Mouse (Mus musculus) heart, adult 2 months (tissue): Measurements from ENCODE around the gene Tmem245. TPM values are rescaled to one million over a fixed set of nuclear protein-coding genes. Genes with fewer than 3 reads are reported as not detected.
A peak's percentile ranks its signal among the peaks of the same experiment; 100 is the strongest.

Experiments
- DNase-seq, 2 experiments: peaks; one replicate each; pipeline ENCODE4 v3.0.0; 2021
- H3K27ac ChIP-seq: fragments of 200-600 bp; 2 replicates; pipeline ENCODE4 v1.8.1; 2022
- H3K27me3 ChIP-seq: fragments of 200-500 bp; 2 replicates; pipeline ENCODE4 v1.6.1; 2012; ENCODE audit warnings: mild to moderate bottlenecking, low read length, inconsistent platforms, mixed read lengths; ENCODE audit not compliant: control insufficient read depth, insufficient read depth
- H3K36me3 ChIP-seq: fragments of 200-500 bp; 2 replicates; pipeline ENCODE4 v1.6.1; 2012; ENCODE audit warnings: low read length, inconsistent platforms; ENCODE audit not compliant: control insufficient read depth, insufficient read depth
- H3K4me1 ChIP-seq: fragments of 200-500 bp; 2 replicates; pipeline ENCODE4 v1.6.1; 2011; ENCODE audit warnings: low read length; ENCODE audit not compliant: control insufficient read depth, insufficient read depth
- H3K4me3 ChIP-seq: fragments of 200-600 bp; 2 replicates; pipeline ENCODE4 v1.8.1; 2022
- H3K79me2 ChIP-seq: fragments of 200-500 bp; replicated peaks from 2 replicates; pipeline ENCODE4 v1.6.1; 2012; ENCODE audit warnings: mild to moderate bottlenecking, inconsistent platforms, low read length, moderate library complexity, mixed read lengths; ENCODE audit not compliant: control insufficient read depth, insufficient read depth
- H3K9ac ChIP-seq: fragments of 200-500 bp; 2 replicates; pipeline ENCODE4 v1.6.1; 2012; ENCODE audit warnings: low read depth, mild to moderate bottlenecking, control low read depth, inconsistent platforms, low read length, mixed read lengths
- CTCF ChIP-seq: fragments of 200-600 bp; IDR thresholded peaks from 2 replicates; pipeline ENCODE4 v1.8.1; 2022; ENCODE audit warnings: antibody characterized with exemption, mild to moderate bottlenecking, moderate library complexity
- EP300 ChIP-seq: fragments of 200-500 bp; IDR thresholded peaks from 2 replicates; pipeline ENCODE4 v1.6.1; 2011; ENCODE audit warnings: low read depth, low read length, control low read depth; ENCODE audit not compliant: insufficient read depth
- POLR2A ChIP-seq: fragments of 200-500 bp; IDR thresholded peaks from 2 replicates; pipeline ENCODE4 v1.6.1; 2011; ENCODE audit warnings: mild to moderate bottlenecking, low read depth, low read length, control low read depth; ENCODE audit not compliant: insufficient read depth
- WGBS: fragments of 180-500 bp; shearing (Covaris S2); methylation state at CpG from one replicate; pipeline ENCODE4 v1.1.7; 2018; 5-methylcytosine and 5-hydroxymethylcytosine counted together
- intact Hi-C: fragments of 180-260 bp; cut with DNase I; formaldehyde crosslinking; loops from one replicate; pipeline ENCODE4 v1.15.1; 2025
- polyA plus RNA-seq: library from polyadenylated mRNA; depleted of rRNA; stranded (reverse); fragments of >200 nt; gene quantifications from 2 replicates; pipeline ENCODE4 v1.2.3, GENCODE M21; 2012
- total RNA-seq, 2 experiments: library from RNA; stranded (reverse); gene quantifications; 2 replicates each; pipeline ENCODE4 v1.2.3; 2021

Gene Tmem245
- total and polyA plus RNA-seq, 3 experiments, result 24.0 to 77.3 (median 66.3) TPM

DNA sequence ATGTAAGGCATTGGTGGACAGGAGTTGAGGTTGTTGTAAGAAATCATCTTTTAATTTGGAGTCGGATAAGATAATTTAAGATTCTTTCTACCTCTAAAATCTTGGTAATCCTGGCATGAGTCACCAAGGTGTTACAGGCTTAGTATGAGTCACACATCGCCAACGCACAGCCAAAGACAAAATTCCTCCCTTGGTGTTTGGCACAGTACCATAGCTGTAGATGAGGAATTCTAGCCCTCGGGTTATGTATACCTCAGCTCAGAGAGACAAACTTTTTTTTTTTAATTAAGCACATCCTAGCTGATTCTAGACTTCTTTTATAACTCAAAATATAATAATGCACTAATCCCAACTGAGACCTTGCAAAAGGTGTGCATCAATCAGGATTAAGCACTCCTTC, 83.2 kb downstream of the Tmem245 start:
- TF ChIP-seq CTCF (no peak), POLR2A (no peak), EP300 (no peak)
- no peak for DNase-seq
- intact Hi-C loops, result no loop called here
- Histone ChIP-seq H3K79me2 (peaks cover 2% of the 10 kb centered on the region; the same call in 1 of the 2 replicates), H3K36me3 (no peaks in the 10 kb centered on the region; the same call in 1 of the 2 replicates), H3K4me1 (peaks cover 5% of the 10 kb centered on the region), H3K4me3 (peak overlapping the region; percentile 64), H3K27me3 (no peaks in the 10 kb centered on the region; the same call in 1 of the 2 replicates), H3K27ac (peak overlapping the region; percentile 84), H3K9ac (peak overlapping the region; percentile 83)
- WGBS, result 36% methylated on average over 4 of the region's 4 CpGs

DNA sequence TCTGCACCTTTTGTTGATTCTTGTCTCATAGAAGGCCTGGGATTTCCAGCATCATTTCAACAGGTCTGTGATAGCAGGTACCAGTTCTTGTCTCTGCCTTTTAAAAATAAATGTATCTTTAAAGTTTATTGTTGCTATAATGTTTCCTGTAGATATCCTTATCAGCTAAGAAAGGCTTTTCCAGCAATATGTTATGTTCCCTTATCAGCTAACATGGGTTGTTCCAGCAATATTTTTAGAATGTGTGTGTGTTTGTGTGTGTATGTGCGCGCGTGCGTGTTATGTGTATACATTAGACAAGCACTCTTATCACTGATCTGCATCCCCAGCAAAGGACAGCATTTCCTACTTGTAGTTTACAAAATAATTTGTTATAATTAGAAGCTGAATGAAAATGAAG, 85.7 kb downstream of the Tmem245 start:
- H3K9ac ChIP-seq, result no peak overlapping the region
- no peaks in the 10 kb centered on the region; the same call in 1 of the 2 replicates for H3K36me3 ChIP-seq
- 85% methylated on average over 4 of the region's 4 CpGs for WGBS
- peaks cover 2% of the 10 kb centered on the region; the same call in 1 of the 2 replicates for H3K79me2 ChIP-seq
- intact Hi-C loops, result no loop called here
- no peak for DNase-seq
- H3K4me1 ChIP-seq, result peaks cover 2% of the 10 kb centered on the region
- H3K27me3 ChIP-seq, result no peaks in the 10 kb centered on the region; the same call in 1 of the 2 replicates
- no peak for TF ChIP-seq CTCF
- no peak for TF ChIP-seq EP300
- TF ChIP-seq POLR2A, result no peak
- H3K27ac ChIP-seq, result no peak overlapping the region
- H3K4me3 ChIP-seq, result no peak overlapping the region

DNA sequence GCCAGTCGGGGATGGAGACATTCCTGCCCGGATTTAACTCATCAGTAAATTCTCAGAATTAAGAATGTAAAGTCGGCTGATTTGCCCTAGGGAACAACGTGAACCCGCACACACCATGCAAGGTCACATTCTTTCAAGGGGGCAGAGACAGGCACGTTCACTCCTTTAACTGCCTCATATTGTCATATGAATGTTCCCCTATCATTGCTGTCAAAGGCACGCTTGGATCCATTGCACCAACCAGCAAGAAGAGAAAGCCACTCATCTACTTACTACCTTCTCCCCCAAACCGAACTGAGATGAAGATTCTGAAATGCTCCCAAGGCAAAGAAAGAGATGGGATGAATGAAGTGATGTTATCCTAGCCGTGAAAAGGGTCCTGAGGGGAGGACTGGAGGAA, 88.5 kb downstream of the Tmem245 start:
- peaks cover 2% of the 10 kb centered on the region; the same call in 1 of the 2 replicates for H3K4me1 ChIP-seq
- no peaks in the 10 kb centered on the region for H3K27me3 ChIP-seq
- WGBS, result 53% methylated on average over 9 of the region's 9 CpGs
- no peak for TF ChIP-seq CTCF
- TF ChIP-seq POLR2A, result no peak
- TF ChIP-seq EP300, result no peak
- intact Hi-C loops, result no loop called here
- no peak for DNase-seq
- no peak overlapping the region for H3K4me3 ChIP-seq
- no peaks in the 10 kb centered on the region; the same call in 1 of the 2 replicates for H3K36me3 ChIP-seq
- no peak overlapping the region for H3K9ac ChIP-seq
- no peak overlapping the region for H3K27ac ChIP-seq
- peaks cover 2% of the 10 kb centered on the region; the same call in 1 of the 2 replicates for H3K79me2 ChIP-seq

DNA sequence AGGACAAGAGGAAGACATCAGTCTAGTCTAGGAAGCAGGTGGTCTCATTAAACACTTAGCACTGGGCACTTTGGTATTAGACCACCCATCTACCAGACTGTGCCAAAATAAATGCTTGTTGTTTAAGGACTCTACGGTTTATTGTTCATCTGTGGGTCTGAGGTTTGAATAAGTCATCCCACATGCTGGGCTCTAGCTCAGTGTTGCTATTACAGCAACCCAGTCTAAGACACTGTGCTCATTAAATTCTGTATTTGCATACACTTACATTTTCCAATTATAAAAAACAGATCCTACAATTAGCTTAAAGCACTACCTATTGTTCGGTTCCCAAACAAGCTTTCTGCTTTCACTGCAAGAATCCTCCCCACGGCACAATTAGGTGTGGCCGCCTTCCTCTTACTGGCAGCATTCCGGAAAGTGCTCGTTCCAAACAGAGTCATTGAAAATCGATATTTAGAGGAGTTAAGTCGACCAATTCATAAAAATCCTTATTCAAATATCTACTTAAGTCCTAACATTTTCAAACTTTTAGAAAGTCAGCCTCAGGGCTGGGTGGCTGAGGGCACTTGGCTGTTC, 90.8 kb downstream of the Tmem245 start:
- Histone ChIP-seq H3K36me3 (no peaks in the 10 kb centered on the region), H3K79me2 (no peaks in the 10 kb centered on the region), H3K27ac (no peak overlapping the region), H3K27me3 (no peaks in the 10 kb centered on the region), H3K4me1 (no peaks in the 10 kb centered on the region), H3K4me3 (no peak overlapping the region), H3K9ac (no peak overlapping the region)
- DNase-seq, result no peak
- TF ChIP-seq POLR2A (no peak), CTCF (no peak), EP300 (no peak)
- intact Hi-C loops, result no loop called here
- 63% methylated on average over 8 of the region's 8 CpGs for WGBS

DNA sequence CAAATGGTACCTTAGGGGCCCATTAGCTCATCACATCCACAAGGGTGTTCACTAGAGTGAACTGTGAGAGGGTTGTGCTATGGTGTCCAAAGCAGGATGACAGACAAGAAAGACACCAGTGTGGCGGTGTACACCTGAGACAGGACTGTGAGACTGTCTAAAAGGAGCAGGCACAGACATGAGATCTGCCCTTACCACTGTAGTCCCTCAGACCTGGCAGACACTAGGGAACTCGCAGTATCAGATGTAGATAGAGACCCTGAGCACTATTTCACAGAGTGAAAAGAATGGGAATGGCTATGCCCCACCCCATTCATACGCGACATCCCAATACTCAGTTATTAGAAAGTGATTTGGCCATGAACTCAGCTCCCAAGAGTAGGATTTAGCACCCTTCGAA, 91.3 kb downstream of the Tmem245 start:
- 93% methylated on average over 5 of the region's 5 CpGs for WGBS
- Histone ChIP-seq H3K27ac (no peak overlapping the region), H3K9ac (no peak overlapping the region), H3K4me3 (no peak overlapping the region), H3K79me2 (no peaks in the 10 kb centered on the region), H3K4me1 (no peaks in the 10 kb centered on the region), H3K27me3 (no peaks in the 10 kb centered on the region), H3K36me3 (no peaks in the 10 kb centered on the region)
- no peak for DNase-seq
- no peak for TF ChIP-seq EP300
- no peak for TF ChIP-seq CTCF
- intact Hi-C loops, result no loop called here

DNA sequence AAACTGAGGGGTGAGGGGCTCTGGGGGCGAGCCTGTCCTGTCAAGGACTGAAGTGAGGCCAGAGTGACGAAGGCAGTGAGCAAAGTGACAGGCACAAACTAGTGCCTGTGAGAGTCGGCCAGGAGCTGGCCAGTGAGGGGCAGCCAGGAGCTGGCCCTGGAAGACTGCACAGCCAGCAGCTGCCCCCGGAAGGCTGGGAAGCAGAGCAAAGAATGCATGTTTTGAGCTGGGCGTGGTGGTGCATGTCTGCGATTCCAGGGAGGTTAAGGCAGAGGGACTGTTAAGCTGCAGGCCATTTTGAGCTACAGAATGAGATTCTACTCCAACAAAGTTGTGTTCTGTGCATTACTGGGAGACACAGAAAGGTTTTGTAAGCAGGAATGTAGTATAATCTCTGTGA, 96.5 kb downstream of the Tmem245 start:
- Histone ChIP-seq H3K4me3 (no peak overlapping the region), H3K9ac (no peak overlapping the region), H3K36me3 (no peaks in the 10 kb centered on the region), H3K4me1 (peaks cover 1% of the 10 kb centered on the region), H3K27me3 (no peaks in the 10 kb centered on the region), H3K79me2 (no peaks in the 10 kb centered on the region), H3K27ac (no peak overlapping the region)
- DNase-seq, result peak; percentile 26 to 30
- TF ChIP-seq POLR2A (no peak), CTCF (peak; percentile 56)
- WGBS, result 19% methylated on average over 6 of the region's 6 CpGs
- intact Hi-C loops, result no loop called here
